Comparison of ENCODE assay signal across 17 mouse cellular contexts in genomic region chr8:72736868-72737267, GRCm38 (mm10). TPM values are rescaled to one million over a fixed set of nuclear protein-coding genes. Genes with fewer than 3 reads are reported as not detected.
"Had no signal": no experiment of that assay in that cellular context is flagged by ENCODE, and none has a peak within 500 bp of the region (broad histone marks: within the 10 kb centered on the region; RNA-seq: fewer than 3 reads in every experiment).

No protein-coding gene starts in this region.

- ATAC-seq: liver, postnatal 0 days; midbrain, embryonic 13.5 days; midbrain, embryonic 15.5 days had no signal

- H3K9me3 ChIP-seq: liver, embryonic 13.5 days; liver, embryonic 15.5 days; megakaryocyte, embryonic 14.5 days; midbrain, embryonic 13.5 days; midbrain, embryonic 15.5 days; neural tube, embryonic 12.5 days; stomach, embryonic 15.5 days had no signal

- H3K27ac ChIP-seq: liver, embryonic 13.5 days; liver, embryonic 15.5 days; macrophage; midbrain, embryonic 13.5 days; midbrain, embryonic 15.5 days; neural tube, embryonic 12.5 days; stomach, embryonic 15.5 days; stomach, postnatal 0 days had no signal

- H3K9ac ChIP-seq: liver, embryonic 13.5 days; liver, embryonic 15.5 days; liver, postnatal 0 days; lung, embryonic 14.5 days; midbrain, embryonic 13.5 days; midbrain, embryonic 15.5 days; neural tube, embryonic 12.5 days; stomach, embryonic 15.5 days had no signal

- H3K4me1 ChIP-seq: liver, embryonic 13.5 days; liver, embryonic 15.5 days; midbrain, embryonic 13.5 days; midbrain, embryonic 15.5 days; neural tube, embryonic 12.5 days; stomach, embryonic 15.5 days had no signal

- DNase-seq: liver, embryonic 13.5 days; liver, postnatal 0 days; lung, embryonic 14.5 days; right cerebral cortex, postnatal 14 days; thymus, adult 2 months; thymus, postnatal 25 days; thymus, postnatal 4 days had no signal

- H3K4me2 ChIP-seq: liver, embryonic 11.5 days; liver, embryonic 13.5 days; liver, embryonic 15.5 days; lung, embryonic 14.5 days; midbrain, embryonic 11.5 days; midbrain, embryonic 13.5 days; midbrain, embryonic 15.5 days; neural tube, embryonic 12.5 days; stomach, embryonic 15.5 days had no signal

- H3K27me3 ChIP-seq: liver, embryonic 13.5 days; liver, embryonic 15.5 days; megakaryocyte, embryonic 14.5 days; midbrain, embryonic 13.5 days; midbrain, embryonic 15.5 days; neural tube, embryonic 12.5 days; stomach, embryonic 15.5 days had no signal

- H3K4me3 ChIP-seq: liver, embryonic 13.5 days; liver, embryonic 15.5 days; megakaryocyte, embryonic 14.5 days; midbrain, embryonic 13.5 days; midbrain, embryonic 15.5 days; neural tube, embryonic 12.5 days; stomach, embryonic 15.5 days had no signal

RNA-seq across cellular contexts. Expression of gene F2rl3, which starts 24.8 kb away (rescaled TPM):
- polyA plus RNA-seq: macrophage had no signal
